Mouse (Mus musculus) inflammation-experienced regulatory T-cells, adult 6 months (primary cell): ENCODE measurements around the gene Olfr381. TPM values are rescaled to one million over a fixed set of nuclear protein-coding genes. Genes with fewer than 3 reads are reported as not detected.
"Not testable (repeated sequence)": the region's sequence is repeated elsewhere in the genome, so short reads cannot be mapped to it uniquely, and the experiment has no call there.

Source experiments
- ATAC-seq: one replicate; pipeline ENCODE4 v1.8.0; 2017
- polyA plus RNA-seq, 3 experiments: library from polyadenylated mRNA; unstranded; fragments of 100-300 nt; shearing (Covaris generic); gene quantifications; one replicate each; pipeline ENCODE4 v1.2.1; 2017

Gene Olfr381
- not detected for polyA plus RNA-seq

- ATAC-seq: no peak
These were observed at the start of gene Olfr381 for GRCm38 (mm10) chr11:73491503-73491902. Gene Olfr381, minus strand, starts transcription at chr11:73491603.

DNA sequence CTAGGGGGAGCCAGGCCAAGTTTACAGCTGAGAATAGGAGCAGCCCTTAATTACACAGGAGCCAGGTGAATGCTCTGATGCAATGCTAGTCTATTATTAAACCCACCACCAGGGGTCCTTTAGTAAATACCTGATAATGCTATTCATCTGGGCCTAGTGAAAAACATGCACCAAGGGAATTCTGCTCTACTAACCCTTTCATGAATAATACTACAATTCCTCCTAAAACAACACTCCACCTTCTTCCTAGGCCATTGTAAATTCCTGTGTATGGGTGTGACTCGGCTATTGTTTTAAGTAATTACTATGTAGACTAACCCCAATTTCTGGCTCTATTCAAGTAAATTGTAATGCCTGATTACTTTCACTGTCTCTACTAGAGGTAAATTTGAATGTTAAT, 37.6 kb upstream of the Olfr381 start:
- not testable (repeated sequence) for ATAC-seq

- ATAC-seq: no peak
These were observed 25.7 kb upstream of the Olfr381 start, which contains the start of gene Olfr382 for GRCm38 (mm10) chr11:73517097-73517496. Gene Olfr382, minus strand, starts transcription at chr11:73517197.

DNA sequence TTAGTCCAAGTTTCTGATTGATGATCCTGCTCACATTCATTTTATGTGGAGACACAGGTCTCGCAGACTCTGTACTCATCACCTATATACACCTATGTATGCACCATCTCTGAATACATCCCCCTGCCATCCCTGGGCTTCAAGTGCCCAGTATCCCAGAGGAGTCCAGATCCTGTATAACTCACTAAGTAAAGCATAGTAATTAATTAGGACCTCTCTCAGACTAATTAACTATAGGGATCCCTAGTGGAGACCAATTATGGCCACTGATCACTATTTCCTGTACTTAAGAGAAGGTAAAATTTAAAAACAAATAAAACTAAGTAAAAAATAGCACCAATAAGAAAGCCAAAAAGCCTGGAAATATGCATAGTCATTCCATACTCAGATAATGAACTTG, 34.0 kb downstream of the Olfr381 start, which contains the start of gene Olfr380:
Gene Olfr380 (minus strand): TSS at position 101 of the 400 bp plus-strand sequence.
- ATAC-seq: no peak

Other genes starting within 250 kb of the Olfr381 start
- not detected for gene Trpv3, start 224.2 kb downstream of the Olfr381 start, polyA plus RNA-seq
- gene Aspa, start 162.0 kb downstream of the Olfr381 start, polyA plus RNA-seq: not detected
- not detected for gene Gm49340, start 161.9 kb downstream of the Olfr381 start, polyA plus RNA-seq
- not detected for gene Spata22, start 161.9 kb downstream of the Olfr381 start, polyA plus RNA-seq
- not detected for gene Olfr20, start 140.8 kb downstream of the Olfr381 start, polyA plus RNA-seq
- gene Olfr376, start 120.4 kb downstream of the Olfr381 start, polyA plus RNA-seq: not detected
- gene Olfr1, start 92.0 kb downstream of the Olfr381 start, polyA plus RNA-seq: not detected
- not detected for gene Olfr378, start 63.1 kb downstream of the Olfr381 start, polyA plus RNA-seq
- not detected for gene Olfr380, start 34.1 kb downstream of the Olfr381 start, polyA plus RNA-seq
- gene Olfr382, start 25.6 kb upstream of the Olfr381 start, polyA plus RNA-seq: not detected
- not detected for gene Olfr385, start 101.4 kb upstream of the Olfr381 start, polyA plus RNA-seq
- not detected for gene Olfr384, start 107.0 kb upstream of the Olfr381 start, polyA plus RNA-seq
- gene Zfp735, start 197.2 kb upstream of the Olfr381 start, polyA plus RNA-seq: not detected